Mouse (Mus musculus): ENCODE results near the gene Limk2. TPM values are rescaled to one million over a fixed set of nuclear protein-coding genes. Genes with fewer than 3 reads are reported as not detected.

The Limk2 gene
- polyA plus RNA-seq, 1 experiment from 2014 or later = 92.6 TPM

DNA sequence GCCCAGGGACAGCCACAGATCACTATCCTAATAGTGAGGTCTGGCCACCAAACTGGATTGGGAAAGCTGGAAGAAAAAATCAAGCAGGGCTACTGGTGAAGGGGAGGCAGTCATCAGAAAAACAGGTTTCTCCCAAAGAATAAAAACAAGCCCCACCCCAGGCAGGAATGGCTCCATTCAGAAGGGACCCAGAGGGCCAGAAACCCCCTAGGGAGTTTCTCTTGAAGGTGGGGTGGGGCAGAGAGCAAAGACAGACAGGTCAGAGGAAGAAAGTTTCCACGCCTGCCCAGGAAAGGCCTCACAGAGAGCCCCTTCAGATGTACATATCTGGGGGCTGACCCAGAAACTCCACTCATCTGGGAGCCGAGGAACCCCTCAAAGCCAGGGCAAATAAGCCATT, 38.8 kb downstream of the Limk2 start:
- peak overlapping the region; percentile 77 for H3K9ac ChIP-seq (ENCODE audit: low read length)
- no peaks in the 10 kb centered on the region for H3K9me3 ChIP-seq (replicated peaks; ENCODE audit: control insufficient read depth, low read length)
- H3K27ac ChIP-seq (ENCODE audit: low read length) = peak overlapping the region; percentile 90
- peak overlapping the region; percentile 92 for H3K4me2 ChIP-seq (ENCODE audit: low read depth, low read length)
- ATAC-seq (ENCODE audit: insufficient read depth, low FRiP score) = no peak
- H3K36me3 ChIP-seq (ENCODE audit: control insufficient read depth, insufficient read depth, low read length) = no peaks in the 10 kb centered on the region
- 61% methylated on average over 2 of the region's 2 CpGs for WGBS
- peaks cover 43% of the 10 kb centered on the region for H3K4me1 ChIP-seq (ENCODE audit: control insufficient read depth, insufficient read depth, low read length)
- H3K4me3 ChIP-seq (replicated peaks; ENCODE audit: low read length) = peak overlapping the region; percentile 61
- H3K27me3 ChIP-seq (ENCODE audit: control insufficient read depth, insufficient read depth, low read length) = no peaks in the 10 kb centered on the region

DNA sequence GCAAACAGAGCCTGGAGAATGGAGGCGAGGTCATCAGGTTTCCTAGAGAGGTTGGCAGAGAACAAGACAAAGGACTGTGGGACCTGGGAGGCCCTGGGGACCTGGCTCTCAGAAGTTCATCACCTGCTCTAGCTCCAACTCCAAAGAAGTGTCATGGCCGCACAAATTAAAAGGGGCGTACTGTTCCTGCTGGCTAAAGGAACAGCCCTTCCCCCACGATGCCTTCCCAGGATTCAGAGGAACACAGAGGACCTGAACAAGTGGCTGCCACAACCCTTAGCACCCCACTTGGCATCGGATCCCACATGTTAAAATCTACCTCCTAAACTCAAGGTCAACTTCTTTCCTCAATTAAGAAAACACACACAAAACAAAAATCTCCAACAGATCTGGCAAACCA, 39.5 kb downstream of the Limk2 start:
- 72% methylated on average over 5 of the region's 5 CpGs for WGBS
- Histone ChIP-seq H3K4me1 (ENCODE audit: control insufficient read depth, insufficient read depth, low read length) (peaks cover 37% of the 10 kb centered on the region), H3K36me3 (ENCODE audit: control insufficient read depth, insufficient read depth, low read length) (no peaks in the 10 kb centered on the region), H3K4me3 (replicated peaks; ENCODE audit: low read length) (peak overlapping the region; percentile 61), H3K27ac (ENCODE audit: low read length) (peak overlapping the region; percentile 90), H3K27me3 (ENCODE audit: control insufficient read depth, insufficient read depth, low read length) (no peaks in the 10 kb centered on the region), H3K9me3 (replicated peaks; ENCODE audit: control insufficient read depth, low read length) (no peaks in the 10 kb centered on the region), H3K9ac (ENCODE audit: low read length) (peak overlapping the region; percentile 77), H3K4me2 (ENCODE audit: low read depth, low read length) (peak overlapping the region; percentile 92)
- no peak for ATAC-seq (ENCODE audit: insufficient read depth, low FRiP score)

DNA sequence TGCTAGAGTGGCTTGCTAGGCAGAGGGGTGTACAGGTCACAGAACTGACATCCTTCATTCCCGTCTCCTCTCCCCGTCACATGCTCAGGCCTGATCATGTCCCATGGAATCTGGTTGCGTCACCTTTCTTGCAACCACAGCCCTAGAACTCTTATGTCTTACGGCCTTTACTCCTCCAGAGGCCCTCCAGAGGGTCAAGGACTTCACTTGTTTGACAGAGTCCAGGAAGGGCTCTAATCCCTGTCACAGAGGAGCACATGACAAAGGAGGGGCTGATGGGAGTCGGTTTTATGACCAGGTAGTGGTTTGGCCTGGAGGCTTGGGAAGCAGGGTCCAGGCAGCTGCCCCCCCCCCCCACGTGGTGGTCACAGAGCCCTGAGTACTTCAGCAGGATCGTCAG, 40.0 kb downstream of the Limk2 start:
- H3K27me3 ChIP-seq (ENCODE audit: control insufficient read depth, insufficient read depth, low read length) = no peaks in the 10 kb centered on the region
- peak overlapping the region; percentile 90 for H3K27ac ChIP-seq (ENCODE audit: low read length)
- H3K4me1 ChIP-seq (ENCODE audit: control insufficient read depth, insufficient read depth, low read length) = peaks cover 33% of the 10 kb centered on the region
- WGBS = 51% methylated on average over 7 of the region's 7 CpGs
- peak overlapping the region; percentile 92 for H3K4me2 ChIP-seq (ENCODE audit: low read depth, low read length)
- no peak for ATAC-seq (ENCODE audit: insufficient read depth, low FRiP score)
- H3K9me3 ChIP-seq (replicated peaks; ENCODE audit: control insufficient read depth, low read length) = no peaks in the 10 kb centered on the region
- no peaks in the 10 kb centered on the region for H3K36me3 ChIP-seq (ENCODE audit: control insufficient read depth, insufficient read depth, low read length)
- peak overlapping the region; percentile 61; the same call in 1 of the 2 replicates for H3K4me3 ChIP-seq (replicated peaks; ENCODE audit: low read length)
- peak overlapping the region; percentile 77; the same call in 1 of the 2 replicates for H3K9ac ChIP-seq (ENCODE audit: low read length)

DNA sequence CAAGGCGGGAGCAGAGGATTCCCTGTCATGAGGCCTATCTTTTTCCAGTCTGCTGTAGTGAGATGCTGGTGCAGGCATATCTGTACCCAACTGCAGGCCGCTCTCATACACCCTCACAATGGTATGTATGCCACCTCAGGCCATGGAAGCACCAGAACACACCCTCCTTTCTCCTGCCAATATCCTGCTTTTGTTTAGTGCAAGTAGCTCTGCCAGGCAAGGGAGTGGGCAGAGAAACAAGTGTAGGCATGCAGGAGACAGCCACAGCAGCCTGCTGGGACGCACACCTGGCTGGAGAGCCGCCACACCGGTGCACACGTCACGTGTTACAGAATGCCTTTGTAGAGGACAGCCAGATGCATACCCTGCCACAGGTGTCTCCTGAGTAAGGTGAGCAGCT, 42.6 kb downstream of the Limk2 start:
- peak overlapping the region; percentile 65 for H3K27ac ChIP-seq (ENCODE audit: low read length)
- H3K9ac ChIP-seq (ENCODE audit: low read length) = no peak overlapping the region
- H3K27me3 ChIP-seq (ENCODE audit: control insufficient read depth, insufficient read depth, low read length) = no peaks in the 10 kb centered on the region
- H3K9me3 ChIP-seq (replicated peaks; ENCODE audit: control insufficient read depth, low read length) = peaks cover 3% of the 10 kb centered on the region; the same call in 1 of the 2 replicates
- 84% methylated on average over 7 of the region's 7 CpGs for WGBS
- peaks cover 20% of the 10 kb centered on the region for H3K4me1 ChIP-seq (ENCODE audit: control insufficient read depth, insufficient read depth, low read length)
- H3K4me2 ChIP-seq (ENCODE audit: low read depth, low read length) = no peak overlapping the region
- peak; percentile 14; the same call in 1 of the 2 replicates for ATAC-seq (ENCODE audit: insufficient read depth, low FRiP score)
- 0 out of 2 replicates have a peak, but pooled peaks cover 4% of the 10 kb centered on the region for H3K36me3 ChIP-seq (ENCODE audit: control insufficient read depth, insufficient read depth, low read length)
- H3K4me3 ChIP-seq (replicated peaks; ENCODE audit: low read length) = no peak overlapping the region

DNA sequence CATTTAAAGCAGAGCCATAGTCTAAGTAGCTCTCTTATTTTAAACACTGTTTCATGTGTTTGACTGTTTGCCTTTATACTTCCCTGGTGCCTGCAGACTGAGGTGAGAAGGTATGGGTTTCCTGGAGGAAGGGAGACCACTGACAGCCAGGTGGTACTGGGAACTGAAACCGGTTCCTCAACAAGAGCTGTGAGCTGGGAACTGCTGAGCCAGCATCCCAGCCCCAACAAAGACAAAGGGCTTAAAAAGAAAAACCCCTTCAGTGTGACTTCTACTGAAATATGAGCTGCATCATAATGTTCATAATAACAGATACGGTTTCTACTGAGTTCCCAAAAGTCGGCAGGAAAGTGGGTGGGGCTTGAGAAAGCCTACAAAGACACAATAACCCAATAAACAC, 46.1 kb downstream of the Limk2 start:
- no peak overlapping the region for H3K4me2 ChIP-seq (ENCODE audit: low read depth, low read length)
- H3K4me1 ChIP-seq (ENCODE audit: control insufficient read depth, insufficient read depth, low read length) = no peaks in the 10 kb centered on the region
- 67% methylated on average over 3 of the region's 3 CpGs for WGBS
- H3K27ac ChIP-seq (ENCODE audit: low read length) = no peak overlapping the region
- H3K27me3 ChIP-seq (ENCODE audit: control insufficient read depth, insufficient read depth, low read length) = no peaks in the 10 kb centered on the region
- no peak overlapping the region for H3K4me3 ChIP-seq (replicated peaks; ENCODE audit: low read length)
- no peak for ATAC-seq (ENCODE audit: insufficient read depth, low FRiP score)
- peaks cover 20% of the 10 kb centered on the region; the same call in 1 of the 2 replicates for H3K36me3 ChIP-seq (ENCODE audit: control insufficient read depth, insufficient read depth, low read length)
- peaks cover 3% of the 10 kb centered on the region; the same call in 1 of the 2 replicates for H3K9me3 ChIP-seq (replicated peaks; ENCODE audit: control insufficient read depth, low read length)
- no peak overlapping the region for H3K9ac ChIP-seq (ENCODE audit: low read length)

DNA sequence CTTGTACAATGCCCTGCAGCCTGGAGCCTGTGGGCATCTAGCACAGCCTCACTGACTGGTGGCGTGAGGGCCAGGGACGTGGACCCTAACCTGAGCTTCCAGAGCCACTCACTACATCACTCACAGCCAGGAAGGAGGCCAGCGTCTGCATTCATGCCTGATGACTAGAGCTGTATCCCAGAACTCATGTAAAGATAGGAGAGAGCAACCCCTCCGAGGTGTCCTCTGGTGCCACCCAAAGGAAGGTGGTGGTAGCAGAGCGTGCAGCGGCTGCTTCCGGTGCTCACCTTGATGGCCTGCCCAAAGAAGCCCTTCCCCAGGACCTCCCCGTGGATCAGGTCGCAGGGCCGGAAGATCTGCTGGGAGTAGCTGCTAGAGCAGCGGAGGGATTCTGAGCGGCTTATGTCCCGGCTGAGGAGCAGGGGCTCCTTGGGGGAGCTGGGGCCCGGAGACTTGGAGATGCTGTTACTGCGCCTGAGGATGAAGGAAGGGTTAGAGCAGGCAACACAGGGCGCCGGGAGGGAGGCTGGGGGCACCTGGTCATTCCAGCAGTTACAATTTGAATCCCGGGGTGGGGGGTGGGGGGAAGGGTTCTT, 55.9 kb downstream of the Limk2 start:
- Histone ChIP-seq H3K9me3 (replicated peaks; ENCODE audit: control insufficient read depth, low read length) (no peaks in the 10 kb centered on the region), H3K4me1 (ENCODE audit: control insufficient read depth, insufficient read depth, low read length) (peaks cover 13% of the 10 kb centered on the region), H3K9ac (ENCODE audit: low read length) (no peak overlapping the region), H3K4me2 (ENCODE audit: low read depth, low read length) (no peak overlapping the region), H3K4me3 (replicated peaks; ENCODE audit: low read length) (no peak overlapping the region), H3K27me3 (ENCODE audit: control insufficient read depth, insufficient read depth, low read length) (no peaks in the 10 kb centered on the region), H3K27ac (ENCODE audit: low read length) (no peak overlapping the region), H3K36me3 (ENCODE audit: control insufficient read depth, insufficient read depth, low read length) (peaks cover 47% of the 10 kb centered on the region)
- WGBS = 61% methylated on average over 18 of the region's 18 CpGs
- ATAC-seq (ENCODE audit: insufficient read depth, low FRiP score) = no peak

DNA sequence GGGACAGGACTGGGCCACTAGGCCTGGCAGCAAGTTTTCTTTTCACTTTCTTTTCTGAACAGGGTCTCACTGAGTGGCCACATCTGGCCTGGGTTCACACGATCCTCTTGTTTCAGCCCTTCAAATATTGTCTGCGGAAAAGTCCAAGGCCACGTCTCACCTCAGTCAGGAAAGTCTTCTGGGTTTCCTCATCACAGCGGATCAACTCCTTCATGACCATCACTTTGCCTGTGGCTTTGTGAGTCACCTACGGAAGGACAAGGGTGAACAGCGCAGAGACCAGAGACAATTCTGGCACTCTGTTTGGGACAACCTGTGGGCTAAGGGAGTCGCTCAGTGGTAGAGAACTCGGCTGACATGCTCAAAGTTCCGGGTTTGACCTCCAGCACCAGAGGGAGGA, 56.9 kb downstream of the Limk2 start:
- Histone ChIP-seq H3K4me1 (ENCODE audit: control insufficient read depth, insufficient read depth, low read length) (peaks cover 18% of the 10 kb centered on the region), H3K36me3 (ENCODE audit: control insufficient read depth, insufficient read depth, low read length) (peaks cover 47% of the 10 kb centered on the region), H3K4me2 (ENCODE audit: low read depth, low read length) (no peak overlapping the region), H3K9ac (ENCODE audit: low read length) (no peak overlapping the region), H3K27ac (ENCODE audit: low read length) (no peak overlapping the region), H3K27me3 (ENCODE audit: control insufficient read depth, insufficient read depth, low read length) (no peaks in the 10 kb centered on the region), H3K9me3 (replicated peaks; ENCODE audit: control insufficient read depth, low read length) (no peaks in the 10 kb centered on the region), H3K4me3 (replicated peaks; ENCODE audit: low read length) (no peak overlapping the region)
- WGBS = 88% methylated on average over 9 of the region's 9 CpGs
- no peak for ATAC-seq (ENCODE audit: insufficient read depth, low FRiP score)

DNA sequence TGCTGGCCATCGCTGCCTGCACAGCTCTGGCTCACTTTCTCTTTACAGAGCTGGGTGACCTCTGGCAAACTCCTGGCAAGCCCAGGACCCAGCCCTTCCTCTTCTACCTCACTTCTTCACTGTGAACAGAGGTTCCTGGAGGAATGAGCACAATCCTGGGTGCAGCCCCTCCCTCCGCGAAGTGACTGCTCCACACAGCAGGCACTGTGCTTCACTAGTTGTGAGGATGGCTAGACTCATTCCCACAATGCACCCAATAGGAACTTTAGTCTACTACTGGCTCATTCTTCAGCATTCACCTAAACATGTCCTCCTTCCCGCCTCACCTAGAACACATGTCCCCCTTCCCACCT, 59.7 kb downstream of the Limk2 start:
- Histone ChIP-seq H3K4me1 (ENCODE audit: control insufficient read depth, insufficient read depth, low read length) (peaks cover 18% of the 10 kb centered on the region), H3K27me3 (ENCODE audit: control insufficient read depth, insufficient read depth, low read length) (no peaks in the 10 kb centered on the region), H3K9ac (ENCODE audit: low read length) (no peak overlapping the region), H3K4me2 (ENCODE audit: low read depth, low read length) (no peak overlapping the region), H3K4me3 (replicated peaks; ENCODE audit: low read length) (no peak overlapping the region), H3K27ac (ENCODE audit: low read length) (0 out of 2 replicates have a peak overlapping the region, but pooled peaks have one; percentile 10), H3K9me3 (replicated peaks; ENCODE audit: control insufficient read depth, low read length) (no peaks in the 10 kb centered on the region), H3K36me3 (ENCODE audit: control insufficient read depth, insufficient read depth, low read length) (peaks cover 38% of the 10 kb centered on the region)
- no peak for ATAC-seq (ENCODE audit: insufficient read depth, low FRiP score)
- 70% methylated on average over 4 of the region's 4 CpGs for WGBS

DNA sequence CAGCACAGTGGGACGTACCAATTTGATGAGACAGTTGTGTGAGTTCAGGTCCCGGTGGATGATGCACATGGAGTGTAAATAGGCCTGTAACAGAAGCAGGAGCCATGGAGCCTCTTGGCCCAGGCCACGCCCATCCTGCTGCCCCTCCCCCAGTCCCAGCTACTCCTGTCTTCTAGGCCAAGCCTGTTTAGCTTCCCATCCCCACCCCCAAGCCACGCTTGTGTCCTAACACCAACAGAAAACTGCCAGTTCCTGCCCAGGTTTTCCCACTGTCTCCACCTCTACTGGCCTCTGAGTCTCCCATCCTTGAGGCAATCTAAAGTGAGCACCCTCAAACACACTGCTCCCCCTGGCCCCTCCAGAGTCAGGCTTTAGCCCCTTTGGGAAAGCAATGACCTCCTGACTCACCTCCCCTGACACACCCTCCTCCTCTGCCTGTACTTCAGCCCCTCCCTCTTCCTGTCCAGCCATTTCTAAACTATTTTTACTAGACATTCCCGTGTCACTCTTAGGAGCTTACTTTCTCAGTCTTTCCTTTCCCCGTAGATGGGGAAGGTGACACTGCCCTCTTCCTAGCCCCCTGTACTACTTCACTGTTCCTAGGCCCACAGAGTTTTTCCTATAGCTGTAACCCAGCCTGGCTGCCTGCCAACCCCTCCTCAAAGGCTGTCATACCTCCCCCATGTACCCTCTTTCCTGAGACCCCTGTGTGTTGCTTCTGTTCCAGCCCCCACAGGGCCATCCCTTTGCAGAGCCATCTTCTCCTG, 60.2 kb downstream of the Limk2 start:
- WGBS = 31% methylated on average over 6 of the region's 6 CpGs
- Histone ChIP-seq H3K4me3 (replicated peaks; ENCODE audit: low read length) (no peak overlapping the region), H3K4me2 (ENCODE audit: low read depth, low read length) (no peak overlapping the region), H3K36me3 (ENCODE audit: control insufficient read depth, insufficient read depth, low read length) (peaks cover 32% of the 10 kb centered on the region), H3K9ac (ENCODE audit: low read length) (peak overlapping the region; percentile 22; the same call in 1 of the 2 replicates), H3K27ac (ENCODE audit: low read length) (peak overlapping the region; percentile 10; the same call in 1 of the 2 replicates), H3K4me1 (ENCODE audit: control insufficient read depth, insufficient read depth, low read length) (peaks cover 18% of the 10 kb centered on the region), H3K9me3 (replicated peaks; ENCODE audit: control insufficient read depth, low read length) (no peaks in the 10 kb centered on the region), H3K27me3 (ENCODE audit: control insufficient read depth, insufficient read depth, low read length) (no peaks in the 10 kb centered on the region)
- 0 out of 2 replicates have a peak, but pooled peaks have one; percentile 19 for ATAC-seq (ENCODE audit: insufficient read depth, low FRiP score)

All from stomach, embryonic 16.5 days (tissue).